Mouse (Mus musculus) hindbrain, embryonic 15.5 days (tissue): ENCODE measurements around the gene Lgals4. TPM values are rescaled to one million over a fixed set of nuclear protein-coding genes. Genes with fewer than 3 reads are reported as not detected.

Experiments used
- ATAC-seq: fragments of 200-750 bp; cut with Nextera tagmentation; 2 replicates; pipeline ENCODE4 v1.8.0; 2017; ENCODE audit warnings: low read depth, moderate number of reproducible peaks, moderate TSS enrichment; ENCODE audit not compliant: low FRiP score
- H3K27ac ChIP-seq: fragments of 300-500 bp; sonication (generic); replicated peaks from 2 replicates; pipeline ENCODE4 v1.5.1; 2015; ENCODE audit warnings: mild to moderate bottlenecking, inconsistent platforms
- H3K27me3 ChIP-seq: fragments of 300-500 bp; sonication (generic); 2 replicates; pipeline ENCODE4 v1.6.1; 2015; ENCODE audit warnings: control low read depth, inconsistent platforms
- H3K36me3 ChIP-seq: fragments of 300-500 bp; sonication (generic); 2 replicates; pipeline ENCODE4 v1.6.1; 2015; ENCODE audit warnings: control low read depth, inconsistent platforms
- H3K4me1 ChIP-seq: fragments of 300-500 bp; sonication (generic); replicated peaks from 2 replicates; pipeline ENCODE4 v1.6.1; 2015; ENCODE audit warnings: control low read depth, inconsistent platforms
- H3K4me2 ChIP-seq: fragments of 300-500 bp; sonication (generic); 2 replicates; pipeline ENCODE4 v1.6.1; 2015; ENCODE audit warnings: moderate library complexity, mild to moderate bottlenecking, inconsistent platforms
- H3K4me3 ChIP-seq: fragments of 300-500 bp; sonication (generic); 2 replicates; pipeline ENCODE4 v1.5.1; 2015; ENCODE audit warnings: mild to moderate bottlenecking, inconsistent platforms
- H3K9ac ChIP-seq: fragments of 300-500 bp; sonication (generic); 2 replicates; pipeline ENCODE4 v1.6.1; 2015; ENCODE audit warnings: inconsistent platforms
- H3K9me3 ChIP-seq: fragments of 300-500 bp; sonication (generic); 2 replicates; pipeline ENCODE4 v1.6.1; 2016; ENCODE audit warnings: control low read depth, inconsistent platforms
- WGBS: fragments of 180-500 bp; shearing (Covaris S2); methylation state at CpG from one replicate; pipeline ENCODE4 v1.1.7; 2015; 5-methylcytosine and 5-hydroxymethylcytosine counted together
- polyA plus RNA-seq: library from polyadenylated mRNA; unstranded; fragments of >200 nt; fragmentation: Nextera tagmentation; extraction: Ambion mirVana; gene quantifications from 2 replicates; pipeline ENCODE4 v1.2.1, GENCODE M21; 2015

Lgals4 gene
- polyA plus RNA-seq, 1 experiment from 2014 or later = 5.7 TPM

GRCm38 (mm10) chr7:28796562-28796975 lies 37.1 kb upstream of the Lgals4 start:
- Histone ChIP-seq H3K36me3 (no peaks in the 10 kb centered on the region), H3K27me3 (no peaks in the 10 kb centered on the region), H3K4me3 (peak overlapping the region; percentile 8), H3K4me2 (peak overlapping the region; percentile 47), H3K9me3 (no peaks in the 10 kb centered on the region), H3K9ac (peak overlapping the region; percentile 17; the same call in 1 of the 2 replicates), H3K27ac (no peak overlapping the region), H3K4me1 (peaks cover 6% of the 10 kb centered on the region; the same call in 1 of the 2 replicates)
- 11% methylated on average over 32 of the region's 32 CpGs for WGBS
- peak; percentile 73 for ATAC-seq

- H3K9ac ChIP-seq = no peak overlapping the region
- no peak for ATAC-seq
- H3K4me2 ChIP-seq = no peak overlapping the region
- no peaks in the 10 kb centered on the region for H3K9me3 ChIP-seq
- H3K4me3 ChIP-seq = no peak overlapping the region
- no peaks in the 10 kb centered on the region for H3K27me3 ChIP-seq
- H3K4me1 ChIP-seq = peaks cover 16% of the 10 kb centered on the region
- 96% methylated on average over 9 of the region's 9 CpGs for WGBS
- H3K36me3 ChIP-seq = no peaks in the 10 kb centered on the region
- H3K27ac ChIP-seq = no peak overlapping the region
Measured at GRCm38 (mm10) chr7:28799994-28800393, 33.7 kb upstream of the Lgals4 start.

- Histone ChIP-seq H3K36me3 (no peaks in the 10 kb centered on the region), H3K9me3 (no peaks in the 10 kb centered on the region), H3K4me2 (no peak overlapping the region), H3K27me3 (no peaks in the 10 kb centered on the region), H3K9ac (no peak overlapping the region), H3K4me3 (no peak overlapping the region), H3K27ac (no peak overlapping the region), H3K4me1 (peaks cover 15% of the 10 kb centered on the region)
- WGBS = 75% methylated on average over 3 of the region's 3 CpGs
- no peak for ATAC-seq
Measured at GRCm38 (mm10) chr7:28801451-28801850, 32.2 kb upstream of the Lgals4 start.

DNA sequence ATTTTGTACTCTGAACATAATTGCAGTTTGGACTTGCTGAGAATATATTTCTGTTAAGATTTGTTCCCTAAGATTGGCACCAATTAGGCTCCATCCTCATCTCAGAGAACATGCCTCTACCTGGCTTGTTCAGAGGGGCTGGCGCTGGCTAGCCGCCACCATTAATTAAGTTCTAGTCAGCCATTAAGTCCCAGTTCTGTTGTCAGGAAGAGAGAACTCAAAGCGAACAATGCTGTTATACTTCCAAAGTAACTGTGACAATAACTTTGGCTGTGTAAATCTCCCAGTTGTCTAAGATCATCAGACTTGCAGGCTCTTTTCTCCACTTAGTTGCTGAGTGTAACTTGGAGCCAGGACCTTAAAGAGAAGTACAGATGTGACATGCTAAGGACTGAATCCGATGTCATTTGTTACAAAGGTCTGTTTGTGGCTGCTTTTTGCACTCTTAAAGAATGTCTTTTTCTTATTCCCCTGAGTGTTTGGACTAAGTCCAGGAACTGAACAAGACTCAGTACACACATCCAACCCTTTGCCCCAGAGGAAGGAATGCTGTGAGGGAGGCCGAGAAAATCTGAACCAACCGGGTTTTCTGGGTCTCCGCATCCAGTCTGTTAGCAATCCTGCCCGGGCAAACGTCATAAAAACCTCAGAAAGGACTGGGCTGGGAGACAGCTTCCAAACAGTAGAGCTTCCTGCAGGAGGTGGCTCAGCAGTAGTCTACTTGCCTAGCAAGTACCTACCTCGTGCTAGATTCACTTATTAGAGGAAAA lies 31.6 kb upstream of the Lgals4 start:
- H3K27ac ChIP-seq = peak overlapping the region; percentile 50; the same call in 1 of the 2 replicates
- peaks cover 10% of the 10 kb centered on the region for H3K4me1 ChIP-seq
- 26% methylated on average over 10 of the region's 10 CpGs for WGBS
- H3K9me3 ChIP-seq = no peaks in the 10 kb centered on the region
- 0 out of 2 replicates have a peak, but pooled peaks have one; percentile 24 for ATAC-seq
- no peaks in the 10 kb centered on the region for H3K36me3 ChIP-seq
- no peaks in the 10 kb centered on the region for H3K27me3 ChIP-seq
- no peak overlapping the region for H3K4me3 ChIP-seq
- H3K9ac ChIP-seq = no peak overlapping the region
- no peak overlapping the region for H3K4me2 ChIP-seq

DNA sequence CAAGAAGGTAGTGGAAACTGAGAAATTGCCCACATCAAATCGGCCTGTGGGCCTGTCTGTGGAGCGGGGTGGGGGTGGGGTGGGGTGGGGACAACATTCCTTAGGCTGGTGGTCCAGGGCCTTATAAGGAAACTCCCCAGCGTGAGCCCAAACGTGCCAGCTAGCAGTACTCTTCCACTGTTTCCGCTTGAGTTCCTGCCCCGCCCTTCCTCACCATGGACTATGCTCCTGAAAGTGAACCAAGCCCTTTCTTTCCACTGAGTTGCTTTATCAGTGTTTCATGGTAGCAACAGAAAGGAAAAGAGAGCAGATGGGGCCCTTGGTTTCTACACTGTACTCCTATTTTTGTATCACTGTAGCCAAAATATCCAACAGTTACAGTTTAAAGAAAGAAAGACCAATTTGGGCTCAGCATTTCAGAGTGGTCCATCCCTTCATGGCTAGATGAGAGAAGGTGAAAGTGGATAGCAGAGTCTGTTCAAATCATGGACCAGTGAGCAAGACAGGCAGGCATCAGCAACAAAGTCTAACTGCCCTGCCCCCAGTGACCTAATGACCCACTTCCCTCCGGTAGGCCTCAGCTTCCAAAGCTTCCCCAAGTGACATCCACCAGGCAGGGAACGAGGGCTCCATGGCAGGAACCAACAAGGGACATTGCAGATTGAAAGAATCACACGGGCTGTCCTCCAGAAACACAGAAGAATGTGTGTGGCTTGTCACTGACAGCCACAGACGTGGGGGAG lies 30.6 kb upstream of the Lgals4 start:
- no peaks in the 10 kb centered on the region for H3K9me3 ChIP-seq
- no peak overlapping the region for H3K4me3 ChIP-seq
- no peaks in the 10 kb centered on the region for H3K27me3 ChIP-seq
- ATAC-seq = no peak
- peak overlapping the region; percentile 50; the same call in 1 of the 2 replicates for H3K27ac ChIP-seq
- no peaks in the 10 kb centered on the region for H3K36me3 ChIP-seq
- no peak overlapping the region for H3K9ac ChIP-seq
- peaks cover 15% of the 10 kb centered on the region for H3K4me1 ChIP-seq
- no peak overlapping the region for H3K4me2 ChIP-seq
- 8% methylated on average over 10 of the region's 10 CpGs for WGBS

- no peak overlapping the region for H3K4me2 ChIP-seq
- no peak for ATAC-seq
- H3K4me3 ChIP-seq = no peak overlapping the region
- no peak overlapping the region for H3K9ac ChIP-seq
- H3K4me1 ChIP-seq = peaks cover 20% of the 10 kb centered on the region
- H3K27ac ChIP-seq = 0 out of 2 replicates have a peak overlapping the region, but pooled peaks have one; percentile 50
- no peaks in the 10 kb centered on the region for H3K36me3 ChIP-seq
- no peaks in the 10 kb centered on the region for H3K27me3 ChIP-seq
- WGBS = 55% methylated on average over 4 of the region's 4 CpGs
- no peaks in the 10 kb centered on the region for H3K9me3 ChIP-seq
Measured at GRCm38 (mm10) chr7:28803756-28804155, 29.9 kb upstream of the Lgals4 start.

DNA sequence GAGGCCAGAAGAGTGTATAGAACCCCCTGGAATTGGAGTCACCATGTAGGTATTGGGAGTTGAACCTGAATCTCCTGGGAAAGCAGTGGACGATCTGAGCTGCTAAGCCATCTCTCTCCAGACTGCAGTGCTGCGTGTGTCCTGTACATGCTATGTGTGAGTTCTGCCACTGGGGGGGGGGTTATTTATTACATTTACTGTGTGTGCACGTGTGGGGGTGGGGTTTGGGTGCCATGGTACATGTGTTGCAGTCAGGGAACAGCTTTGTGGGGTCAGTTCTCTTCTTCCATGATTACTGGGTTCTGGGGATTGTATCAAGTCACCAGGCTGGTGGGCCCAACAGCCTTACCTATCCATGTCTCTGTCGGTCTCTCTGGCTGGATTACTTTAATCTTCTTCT lies 26.8 kb upstream of the Lgals4 start:
- H3K27ac ChIP-seq = no peak overlapping the region
- H3K9ac ChIP-seq = no peak overlapping the region
- 72% methylated on average over 4 of the region's 4 CpGs for WGBS
- no peaks in the 10 kb centered on the region for H3K27me3 ChIP-seq
- no peak for ATAC-seq
- no peak overlapping the region for H3K4me3 ChIP-seq
- no peaks in the 10 kb centered on the region for H3K9me3 ChIP-seq
- no peak overlapping the region for H3K4me2 ChIP-seq
- H3K4me1 ChIP-seq = peaks cover 21% of the 10 kb centered on the region
- H3K36me3 ChIP-seq = no peaks in the 10 kb centered on the region

DNA sequence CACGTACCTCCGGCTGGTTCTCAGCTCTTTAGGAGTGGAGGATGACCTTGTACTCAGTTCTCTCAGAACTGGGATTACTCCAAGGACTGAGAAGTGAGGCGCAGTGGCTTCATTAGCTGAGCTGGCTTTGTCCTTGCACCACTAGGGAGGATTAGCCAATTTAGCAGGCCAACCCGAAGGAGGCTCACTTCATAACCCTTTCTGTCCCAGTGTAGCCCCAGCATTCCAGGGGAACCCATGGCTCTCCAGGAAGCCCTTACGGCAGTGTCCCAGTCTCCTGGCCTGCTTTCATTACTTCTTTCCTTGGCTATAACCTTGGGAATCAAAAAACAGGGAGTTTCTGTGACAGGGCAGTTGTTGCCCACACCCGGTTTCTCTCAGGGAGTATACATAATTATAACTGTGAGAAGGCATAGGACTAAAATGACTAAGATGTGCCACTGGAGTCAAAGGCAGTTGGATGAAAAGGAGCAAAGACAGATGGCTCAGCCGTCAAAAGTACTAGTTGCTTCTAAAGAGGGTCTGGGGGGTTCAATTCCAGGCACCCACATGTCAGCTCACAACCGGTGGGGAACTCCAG lies 25.9 kb upstream of the Lgals4 start:
- Histone ChIP-seq H3K9me3 (no peaks in the 10 kb centered on the region), H3K9ac (peak overlapping the region; percentile 81), H3K27ac (peak overlapping the region; percentile 99), H3K4me3 (peak overlapping the region; percentile 73), H3K27me3 (no peaks in the 10 kb centered on the region), H3K4me1 (peaks cover 21% of the 10 kb centered on the region), H3K4me2 (peak overlapping the region; percentile 86), H3K36me3 (no peaks in the 10 kb centered on the region)
- no peak for ATAC-seq
- WGBS = 36% methylated on average over 6 of the region's 8 CpGs

DNA sequence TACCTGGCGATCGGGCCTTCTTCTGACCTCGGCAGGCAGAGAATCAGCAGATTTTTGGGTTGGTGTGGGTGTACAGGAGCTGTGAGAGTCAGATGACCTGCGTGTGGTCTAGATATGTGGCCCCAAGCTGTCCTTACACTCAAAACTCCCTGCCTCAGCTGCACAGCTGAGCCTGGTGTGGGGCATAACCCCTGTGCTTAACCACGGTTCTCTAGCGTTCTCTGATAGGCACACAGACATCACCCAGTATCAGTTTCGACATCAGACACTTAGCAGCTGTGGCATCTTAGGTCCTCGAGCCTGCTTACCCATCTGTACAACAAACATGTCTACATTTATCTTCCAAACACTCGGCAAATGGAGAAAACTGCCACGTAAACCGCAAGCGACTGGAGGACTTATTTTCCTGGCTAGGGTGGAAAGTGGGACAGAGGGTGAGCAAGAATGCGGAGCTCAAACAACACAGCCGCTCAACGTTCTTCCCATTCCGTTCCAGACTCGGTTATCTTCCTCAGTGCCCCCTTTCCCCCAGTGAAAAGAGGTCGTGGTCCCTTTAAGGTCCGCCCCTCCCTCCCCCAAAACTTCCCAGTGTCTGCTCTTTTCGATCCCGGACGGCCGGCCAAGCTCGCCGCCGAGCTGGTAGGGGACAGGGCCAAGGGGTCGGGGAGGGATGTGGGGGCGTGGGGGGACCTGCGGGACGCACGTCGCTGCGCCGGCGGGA lies 25.3 kb upstream of the Lgals4 start, which contains the start of gene Hnrnpl:
Gene Hnrnpl, plus strand, starts transcription at position 321 of the 721 bp plus-strand sequence.
- peak within 1 kb of the TSS; percentile 99 for H3K27ac ChIP-seq
- peak within 1 kb of the TSS; percentile 86 for H3K4me2 ChIP-seq
- H3K4me3 ChIP-seq = peak within 1 kb of the TSS; percentile 73
- peaks cover 27% of the 10 kb centered on the region for H3K4me1 ChIP-seq
- no peaks in the 10 kb centered on the region for H3K27me3 ChIP-seq
- 3% methylated on average over 35 of the region's 35 CpGs for WGBS
- no peak; the same call in 1 of the 2 replicates for ATAC-seq
- H3K36me3 ChIP-seq = peaks cover 3% of the 10 kb centered on the region
- H3K9ac ChIP-seq = peak within 1 kb of the TSS; percentile 81
- H3K9me3 ChIP-seq = no peaks in the 10 kb centered on the region

- Histone ChIP-seq H3K36me3 (peaks cover 9% of the 10 kb centered on the region), H3K9me3 (no peaks in the 10 kb centered on the region), H3K4me1 (peaks cover 32% of the 10 kb centered on the region), H3K4me3 (peak overlapping the region; percentile 73), H3K27me3 (no peaks in the 10 kb centered on the region), H3K4me2 (peak overlapping the region; percentile 86), H3K9ac (peak overlapping the region; percentile 81), H3K27ac (peak overlapping the region; percentile 99)
- ATAC-seq = peak; percentile 65
- under 1% methylated on average over 32 of the region's 32 CpGs for WGBS
Measured at GRCm38 (mm10) chr7:28808957-28809393, 24.7 kb upstream of the Lgals4 start.

GRCm38 (mm10) chr7:28809401-28810089 lies 24.1 kb upstream of the Lgals4 start:
- H3K27me3 ChIP-seq = no peaks in the 10 kb centered on the region
- ATAC-seq = peak; percentile 19; the same call in 1 of the 2 replicates
- peaks cover 37% of the 10 kb centered on the region for H3K4me1 ChIP-seq
- H3K4me3 ChIP-seq = peak overlapping the region; percentile 73
- peak overlapping the region; percentile 99 for H3K27ac ChIP-seq
- H3K9me3 ChIP-seq = no peaks in the 10 kb centered on the region
- peak overlapping the region; percentile 86 for H3K4me2 ChIP-seq
- WGBS = 2% methylated on average over 35 of the region's 35 CpGs
- H3K36me3 ChIP-seq = peaks cover 15% of the 10 kb centered on the region
- peak overlapping the region; percentile 81 for H3K9ac ChIP-seq
